10 mouse cellular contexts compared by ENCODE assay signal in genomic region chr11:78628871-78629270, GRCm38 (mm10).
"Had no signal": no experiment of that assay in that cellular context is flagged by ENCODE, and none has a peak within 500 bp of the region (broad histone marks: within the 10 kb centered on the region; RNA-seq: fewer than 3 reads in every experiment).

No protein-coding gene starts in this region.

- DNase-seq: kidney, adult 11 months; kidney, postnatal 10 days; layer of hippocampus, adult 9-11 months; liver, embryonic 13.5 days; lung, adult 2 months; right cerebral cortex, adult 18-20 months; right cerebral cortex, postnatal 14 days; right cerebral cortex, postnatal 4 days; thymus, adult 2 months; thymus, postnatal 25 days had no signal
